Mouse (Mus musculus) ES-Bruce4 (cell line): ENCODE results near the gene Asb8.

Source experiments
- CTCF ChIP-seq: IDR thresholded peaks from one replicate; pipeline ENCODE4 v1.8.1; 2011; ENCODE audit warnings: low read depth, low read length
- POLR2A ChIP-seq: IDR thresholded peaks from one replicate; pipeline ENCODE4 v1.8.1; 2011; ENCODE audit warnings: low read length; ENCODE audit not compliant: insufficient read depth

GRCm38 (mm10) chr15:98155944-98156343, 9.5 kb downstream of the Asb8 start:
- TF ChIP-seq POLR2A (no peak), CTCF (no peak)
